Mouse (Mus musculus) heart, postnatal 4 days (tissue): ENCODE data around the gene Tomt. TPM values are rescaled to one million over a fixed set of nuclear protein-coding genes. Genes with fewer than 3 reads are reported as not detected.
A peak's percentile ranks its signal among the peaks of the same experiment; 100 is the strongest.

ENCODE experiments used
- DNase-seq: peaks from one replicate; pipeline ENCODE4 v3.0.0; 2021
- total RNA-seq, 2 experiments: library from RNA; stranded (reverse); gene quantifications; 2 replicates each; pipeline ENCODE4 v1.2.3; 2021

Gene Tomt
- total RNA-seq, 2 experiments from 2014 or later: not detected

GRCm38 (mm10) chr7:101900331-101901097 lies 5.6 kb downstream of the Tomt start:
- no peak for DNase-seq

- DNase-seq: peak; percentile 96
These were observed 9.8 kb downstream of the Tomt start for GRCm38 (mm10) chr7:101896104-101897066.

GRCm38 (mm10) chr7:101895695-101896094 lies 10.5 kb downstream of the Tomt start:
- no peak for DNase-seq

- DNase-seq: no peak
These were observed 17.7 kb downstream of the Tomt start for GRCm38 (mm10) chr7:101888460-101888859.

GRCm38 (mm10) chr7:101886274-101886673 lies 19.9 kb downstream of the Tomt start:
- DNase-seq: no peak

- no peak for DNase-seq
These were observed 22.0 kb downstream of the Tomt start for GRCm38 (mm10) chr7:101884160-101884559.

GRCm38 (mm10) chr7:101882413-101883154 lies 23.6 kb downstream of the Tomt start:
- DNase-seq: peak; percentile 17

GRCm38 (mm10) chr7:101880855-101881254 lies 25.3 kb downstream of the Tomt start:
- DNase-seq: no peak

GRCm38 (mm10) chr7:101875978-101876377 lies 30.2 kb downstream of the Tomt start:
- DNase-seq: no peak

- DNase-seq: no peak
These were observed 34.9 kb downstream of the Tomt start for GRCm38 (mm10) chr7:101871296-101871695.

- DNase-seq: no peak
These were observed 35.5 kb downstream of the Tomt start, which contains the start of gene Folr1 for GRCm38 (mm10) chr7:101870629-101871028. TSS of gene Folr1 (minus strand) at chr7:101870788.

GRCm38 (mm10) chr7:101869163-101869500 lies 37.0 kb downstream of the Tomt start:
- no peak for DNase-seq

- peak; percentile 37 for DNase-seq
These were observed 37.7 kb downstream of the Tomt start for GRCm38 (mm10) chr7:101868241-101869162.

GRCm38 (mm10) chr7:101867482-101867881 lies 38.7 kb downstream of the Tomt start:
- DNase-seq: no peak

GRCm38 (mm10) chr7:101866491-101867265 lies 39.5 kb downstream of the Tomt start:
- no peak for DNase-seq

GRCm38 (mm10) chr7:101863415-101863814 lies 42.7 kb downstream of the Tomt start, which contains the start of gene Anapc15:
TSS of gene Anapc15 (plus strand) at chr7:101863715.
- DNase-seq: no peak

GRCm38 (mm10) chr7:101862291-101862690 lies 43.9 kb downstream of the Tomt start:
- DNase-seq: no peak

GRCm38 (mm10) chr7:101860978-101861377 lies 45.2 kb downstream of the Tomt start:
- DNase-seq: no peak

- DNase-seq: no peak
These were observed 47.8 kb downstream of the Tomt start for GRCm38 (mm10) chr7:101858362-101858761.

GRCm38 (mm10) chr7:101857094-101857493 lies 49.1 kb downstream of the Tomt start, which contains the start of gene Folr2:
TSS of gene Folr2 (minus strand) at chr7:101857194.
- no peak for DNase-seq
